Mouse (Mus musculus) cortical plate, adult 2 months (tissue): ENCODE measurements around the gene Spryd7.

Experiments used
- CTCF ChIP-seq: fragments of 200-500 bp; IDR thresholded peaks from 2 replicates; pipeline ENCODE4 v1.5.1; 2011; ENCODE audit warnings: mild to moderate bottlenecking, control low read depth, low read length; ENCODE audit not compliant: insufficient read depth; ENCODE audit errors: extremely low read depth
- POLR2A ChIP-seq: fragments of 200-500 bp; IDR thresholded peaks from 2 replicates; pipeline ENCODE4 v1.6.1; 2011; ENCODE audit warnings: mild to moderate bottlenecking, low read length, control low read depth; ENCODE audit not compliant: insufficient read depth; ENCODE audit errors: extremely low read depth

DNA sequence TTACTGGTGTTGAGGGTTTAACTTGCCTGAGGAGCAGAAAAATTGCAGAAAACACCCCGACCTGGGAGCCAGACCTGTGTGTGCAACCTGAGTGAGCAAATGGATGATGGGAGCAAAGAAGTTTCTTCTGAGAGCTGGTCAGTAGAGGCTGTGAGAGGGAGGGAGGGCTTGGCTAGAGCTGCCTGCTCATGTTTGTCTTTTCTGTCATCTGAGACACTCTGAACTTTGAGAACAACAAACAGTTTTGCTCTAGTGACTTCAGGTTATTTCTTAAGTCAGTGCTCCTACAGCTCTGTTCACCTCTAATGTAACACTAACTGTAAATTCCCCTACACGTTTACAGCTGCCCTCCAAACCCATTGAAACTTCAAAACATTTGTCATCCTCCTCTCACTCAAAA is 12.7 kb upstream of the Spryd7 start:
- TF ChIP-seq POLR2A (no peak), CTCF (no peak)
